Mouse (Mus musculus) left cerebral cortex, postnatal 4 days (tissue): ENCODE measurements around the gene Kcnq1. TPM values are rescaled to one million over a fixed set of nuclear protein-coding genes. Genes with fewer than 3 reads are reported as not detected.

ENCODE experiments used
- DNase-seq: peaks from one replicate; pipeline ENCODE4 v3.0.0-alpha.2; 2022
- intact Hi-C: fragments of 180-260 bp; cut with DNase I; formaldehyde crosslinking; loops from one replicate; pipeline ENCODE4 v1.15.1; 2025
- total RNA-seq, 2 experiments: library from RNA; stranded (reverse); gene quantifications; 2 replicates each; pipeline ENCODE4 v1.2.3; 2021

The Kcnq1 gene
- total RNA-seq, 2 experiments from 2014 or later = 1.1 to 1.5 TPM

- DNase-seq = no peak
- intact Hi-C loops = no loop called here
Observed at GRCm38 (mm10) chr7:143303557-143303956, 197.4 kb downstream of the Kcnq1 start.

GRCm38 (mm10) chr7:143305808-143306207 lies 199.6 kb downstream of the Kcnq1 start:
- DNase-seq = no peak
- intact Hi-C loops = no loop called here

- intact Hi-C loops = no loop called here
Observed at GRCm38 (mm10) chr7:143308001-143308400, 201.8 kb downstream of the Kcnq1 start.

GRCm38 (mm10) chr7:143310311-143310710 lies 204.1 kb downstream of the Kcnq1 start:
- intact Hi-C loops = no loop called here
- peak; percentile 33 for DNase-seq

More at GRCm38 (mm10) chr7:143308001-143308400, 201.8 kb downstream of the Kcnq1 start:
- no peak for DNase-seq

- no peak for DNase-seq
- intact Hi-C loops = no loop called here
Observed at GRCm38 (mm10) chr7:143310847-143311246, 204.7 kb downstream of the Kcnq1 start.

- DNase-seq = no peak
- intact Hi-C loops = no loop called here
Observed at GRCm38 (mm10) chr7:143311471-143311870, 205.3 kb downstream of the Kcnq1 start.

- no peak for DNase-seq
- intact Hi-C loops = no loop called here
Observed at GRCm38 (mm10) chr7:143313572-143314319, 207.6 kb downstream of the Kcnq1 start.

GRCm38 (mm10) chr7:143318512-143318911 lies 212.3 kb downstream of the Kcnq1 start:
- intact Hi-C loops = no loop called here
- no peak for DNase-seq

GRCm38 (mm10) chr7:143320367-143320766 lies 214.2 kb downstream of the Kcnq1 start:
- intact Hi-C loops = no loop called here
- DNase-seq = no peak

- DNase-seq = no peak
- intact Hi-C loops = no loop called here
Observed at GRCm38 (mm10) chr7:143325051-143325450, 218.9 kb downstream of the Kcnq1 start.

- no peak for DNase-seq
- intact Hi-C loops = no loop called here
Observed at GRCm38 (mm10) chr7:143328185-143328915, 222.2 kb downstream of the Kcnq1 start.

- DNase-seq = peak; percentile 71
- intact Hi-C loops = no loop called here
Observed at GRCm38 (mm10) chr7:143329110-143329810, 223.1 kb downstream of the Kcnq1 start.

GRCm38 (mm10) chr7:143333040-143333439 lies 226.9 kb downstream of the Kcnq1 start:
- DNase-seq = no peak
- intact Hi-C loops = no loop called here

- DNase-seq = no peak
- intact Hi-C loops = no loop called here
Observed at GRCm38 (mm10) chr7:143333604-143334003, 227.4 kb downstream of the Kcnq1 start.

GRCm38 (mm10) chr7:143338690-143339089 lies 232.5 kb downstream of the Kcnq1 start:
- intact Hi-C loops = no loop called here
- DNase-seq = peak; percentile 47

GRCm38 (mm10) chr7:143340601-143341281 lies 234.6 kb downstream of the Kcnq1 start:
- DNase-seq = peak; percentile 46
- intact Hi-C loops = no loop called here

GRCm38 (mm10) chr7:143341301-143341980 lies 235.3 kb downstream of the Kcnq1 start:
- DNase-seq = no peak
- intact Hi-C loops = no loop called here

- peak; percentile 42 for DNase-seq
- intact Hi-C loops = no loop called here
Observed at GRCm38 (mm10) chr7:143343781-143344306, 237.7 kb downstream of the Kcnq1 start.

GRCm38 (mm10) chr7:143349287-143349686 lies 243.1 kb downstream of the Kcnq1 start:
- no peak for DNase-seq
- intact Hi-C loops = no loop called here

- intact Hi-C loops = no loop called here
- no peak for DNase-seq
Observed at GRCm38 (mm10) chr7:143349848-143350247, 243.7 kb downstream of the Kcnq1 start.
